Mouse (Mus musculus) adrenal gland, postnatal 36 days (tissue): ENCODE results near the gene Eef1a2. TPM values are rescaled to one million over a fixed set of nuclear protein-coding genes. Genes with fewer than 3 reads are reported as not detected.
"Not testable (repeated sequence)": the region's sequence is repeated elsewhere in the genome, so short reads cannot be mapped to it uniquely, and the experiment has no call there.

ENCODE experiments used
- DNase-seq, 2 experiments: peaks; one replicate each; pipeline ENCODE4 v3.0.0; 2021; ENCODE audit warnings: mixed read lengths in 1 of 2
- long read RNA-seq, 2 experiments: library from polyadenylated mRNA; stranded (forward); transcript quantifications; one replicate each; pipeline ENCODE4 v2.0.0; 2021; ENCODE audit warnings: borderline sequencing depth in 2 of 2
- total RNA-seq, 2 experiments: library from RNA; stranded (reverse); gene quantifications; 2 replicates each; pipeline ENCODE4 v1.2.3; 2021

The Eef1a2 gene
- total RNA-seq: 10 to 100 TPM; 33.0 to 40.3 TPM
- long read RNA-seq, experiment 1, transcript Eef1a2-201 (8 exons, 2,084 nt): major isoform, 6 of 10 reads
- long read RNA-seq, experiment 1, partial matches to known transcripts: 4 of 10 reads
- long read RNA-seq, experiment 1, other reads (novel, unspliced or antisense): 0 of 10 reads
- long read RNA-seq, experiment 2, partial matches to known transcripts: 1 of 4 reads
- long read RNA-seq, experiment 2, other reads (novel, unspliced or antisense): 0 of 4 reads

- peak in 1 of 2 experiments; percentile 12 for DNase-seq
These were observed at the start of gene Eef1a2 for GRCm38 (mm10) chr2:181156248-181157121. TSS of gene Eef1a2 (minus strand) at chr2:181157014.

- no peak for DNase-seq
These were observed 49.3 kb upstream of the Eef1a2 start for GRCm38 (mm10) chr2:181206118-181206517.

- no peak for DNase-seq
These were observed 48.9 kb upstream of the Eef1a2 start for GRCm38 (mm10) chr2:181205678-181206077.

GRCm38 (mm10) chr2:181202886-181203285 is 46.1 kb upstream of the Eef1a2 start:
- no peak for DNase-seq

- DNase-seq: no peak
These were observed 45.6 kb upstream of the Eef1a2 start, which contains the start of gene Ptk6 for GRCm38 (mm10) chr2:181202422-181202821. TSS of gene Ptk6 (minus strand) at chr2:181202789.

GRCm38 (mm10) chr2:181201606-181202005 is 44.8 kb upstream of the Eef1a2 start:
- no peak for DNase-seq

GRCm38 (mm10) chr2:181196628-181197300 is 40.0 kb upstream of the Eef1a2 start:
- DNase-seq: no peak

GRCm38 (mm10) chr2:181193044-181193443 is 36.2 kb upstream of the Eef1a2 start:
- no peak for DNase-seq

GRCm38 (mm10) chr2:181191936-181192335 is 35.1 kb upstream of the Eef1a2 start:
- no peak for DNase-seq

GRCm38 (mm10) chr2:181191385-181191784 is 34.6 kb upstream of the Eef1a2 start:
- DNase-seq: not testable (repeated sequence)

- no peak for DNase-seq
These were observed 32.5 kb upstream of the Eef1a2 start for GRCm38 (mm10) chr2:181189321-181189720.

GRCm38 (mm10) chr2:181188681-181189080 is 31.9 kb upstream of the Eef1a2 start:
- peak in 1 of 2 experiments; percentile 14 for DNase-seq

- DNase-seq: peak; percentile 95 to 96
These were observed 30.5 kb upstream of the Eef1a2 start, which contains the start of gene Ppdpf for GRCm38 (mm10) chr2:181187121-181188000. TSS of gene Ppdpf (plus strand) at chr2:181187247.

- peak; percentile 89 to 90 for DNase-seq
These were observed 29.8 kb upstream of the Eef1a2 start for GRCm38 (mm10) chr2:181186635-181187034.

GRCm38 (mm10) chr2:181180898-181181297 is 24.1 kb upstream of the Eef1a2 start:
- DNase-seq: no peak

- DNase-seq: no peak
These were observed 21.7 kb upstream of the Eef1a2 start for GRCm38 (mm10) chr2:181178471-181178870.

GRCm38 (mm10) chr2:181178015-181178414 is 21.2 kb upstream of the Eef1a2 start:
- DNase-seq: no peak

- no peak for DNase-seq
These were observed 17.8 kb upstream of the Eef1a2 start for GRCm38 (mm10) chr2:181174646-181175045.

GRCm38 (mm10) chr2:181166469-181166868 is 9.7 kb upstream of the Eef1a2 start:
- DNase-seq: no peak

GRCm38 (mm10) chr2:181160821-181161220 is 4.0 kb upstream of the Eef1a2 start:
- DNase-seq: no peak

- DNase-seq: no peak
These were observed 3.0 kb upstream of the Eef1a2 start for GRCm38 (mm10) chr2:181159771-181160170.
